Mouse (Mus musculus) monocyte, adult 2 months (primary cell): ENCODE measurements around the gene Dnajb13.

ENCODE experiments used
- DNase-seq, 2 experiments: peaks; one replicate each; pipeline ENCODE4 v3.0.0; 2022; ENCODE audit warnings: low spot score in 2 of 2, low read depth in 1 of 2

Gene Dnajb13

DNA sequence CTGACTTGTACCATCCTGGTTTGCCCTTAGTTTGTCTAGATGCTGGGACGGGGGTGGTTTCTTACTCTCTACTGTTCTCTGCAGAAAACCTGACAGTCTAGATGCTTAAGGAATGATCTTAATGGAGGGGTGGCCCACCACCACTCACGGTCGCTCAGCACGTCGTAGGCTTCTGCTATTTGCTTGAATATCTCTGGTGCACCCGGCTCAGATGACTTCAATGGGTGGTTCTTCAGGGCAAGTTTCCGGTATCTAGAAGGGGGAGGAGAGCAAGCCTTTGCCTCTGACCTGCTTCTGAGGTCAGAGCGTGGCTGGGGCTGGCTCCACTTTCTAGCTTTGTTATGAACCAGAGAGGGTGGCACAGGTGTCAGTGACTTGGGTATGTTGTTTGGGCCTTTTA, 3.2 kb downstream of the Dnajb13 start:
- no peak for DNase-seq

DNA sequence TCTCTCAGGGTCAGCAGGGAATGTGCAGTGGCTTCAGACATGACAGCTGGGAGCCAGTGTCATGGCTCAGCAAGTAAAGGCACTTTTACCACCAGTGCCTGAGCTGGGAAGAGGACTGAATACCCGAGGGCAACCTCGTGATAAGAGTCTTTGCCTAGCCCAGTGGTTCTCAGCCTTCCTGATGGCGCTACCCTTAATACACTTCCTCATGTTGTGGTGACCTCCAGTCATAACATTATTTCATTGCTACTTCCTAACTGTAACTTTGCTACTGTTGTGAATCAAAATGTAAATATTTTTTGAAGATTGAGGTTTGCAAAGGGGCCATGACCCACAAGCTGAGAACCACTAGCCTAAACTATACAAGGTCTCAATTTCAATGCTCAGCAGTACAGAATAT, 6.1 kb downstream of the Dnajb13 start:
- DNase-seq = no peak

DNA sequence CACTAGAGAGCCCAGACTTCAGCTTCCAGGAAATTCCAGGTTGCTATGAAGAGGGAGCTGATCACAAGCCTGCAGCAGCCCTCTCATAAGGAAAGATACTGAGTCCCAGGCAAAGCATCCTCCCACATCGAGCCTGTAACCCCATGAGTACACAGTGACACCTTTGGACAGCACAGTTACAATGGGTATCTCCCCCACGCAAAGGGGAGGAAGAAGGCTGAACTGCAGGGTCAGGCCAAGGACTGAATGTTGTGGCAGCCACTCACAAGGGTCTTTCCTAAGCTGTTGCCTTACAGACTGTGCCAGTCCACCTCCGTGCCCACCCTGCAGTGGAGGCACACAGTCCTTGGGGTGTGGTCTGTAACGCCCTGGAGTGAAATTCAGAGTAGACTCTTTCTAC, 8.3 kb downstream of the Dnajb13 start:
- no peak for DNase-seq

DNA sequence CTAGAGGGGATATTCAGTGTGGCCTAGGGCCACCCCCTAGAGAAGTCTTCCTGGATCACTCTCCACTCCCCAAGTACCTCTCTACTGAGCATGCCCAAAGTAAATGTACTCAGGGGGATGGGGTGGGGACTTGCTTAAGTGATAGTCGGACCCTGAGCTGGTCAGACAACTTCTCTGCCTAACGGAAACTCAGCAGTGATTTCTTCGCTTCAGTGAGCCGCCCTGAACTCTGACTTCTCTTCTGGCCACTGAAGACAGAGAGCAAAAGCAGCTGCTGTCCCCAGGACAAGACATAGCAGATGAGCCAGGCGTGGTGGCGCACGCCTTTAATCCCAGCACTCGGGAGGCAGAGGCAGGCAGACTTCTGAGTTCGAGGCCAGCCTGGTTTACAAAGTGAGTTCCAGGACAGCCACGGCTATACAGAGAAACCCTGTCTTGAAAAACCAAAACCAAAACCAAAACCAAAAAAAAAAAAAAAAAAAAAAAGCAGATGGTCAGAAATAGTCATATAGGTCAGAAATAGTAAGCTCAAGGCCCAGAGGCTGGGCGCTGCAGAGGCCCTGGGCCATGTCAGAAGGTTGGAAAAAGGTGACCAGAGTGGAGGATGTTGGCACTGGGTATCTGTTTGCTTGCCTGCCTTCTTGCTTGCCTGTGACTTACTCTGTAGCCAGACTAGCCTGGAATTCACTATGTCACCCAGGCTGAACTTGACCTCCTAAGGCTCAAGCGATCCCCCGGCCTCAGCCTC, 9.8 kb downstream of the Dnajb13 start:
- no peak for DNase-seq

DNA sequence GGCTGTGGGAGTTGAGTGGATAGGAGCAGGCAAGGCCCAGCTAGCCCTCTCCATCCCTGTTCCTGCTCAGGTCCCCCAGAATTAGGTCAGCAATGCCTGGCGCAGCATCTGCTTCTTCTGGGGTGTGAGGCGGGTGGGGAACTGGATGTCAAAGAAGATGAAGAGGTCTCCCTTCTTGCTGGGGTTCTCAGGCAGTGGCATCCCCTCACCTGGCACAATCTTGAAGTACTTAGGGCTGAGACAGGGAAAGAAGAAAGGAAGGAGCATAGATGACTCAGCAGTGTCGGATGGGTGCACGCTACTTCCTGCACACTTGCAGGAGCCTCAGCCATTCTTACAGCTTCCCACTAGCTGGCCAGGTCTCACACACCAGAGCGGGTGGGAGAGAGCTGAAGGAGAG, 11.7 kb downstream of the Dnajb13 start:
- no peak for DNase-seq

DNA sequence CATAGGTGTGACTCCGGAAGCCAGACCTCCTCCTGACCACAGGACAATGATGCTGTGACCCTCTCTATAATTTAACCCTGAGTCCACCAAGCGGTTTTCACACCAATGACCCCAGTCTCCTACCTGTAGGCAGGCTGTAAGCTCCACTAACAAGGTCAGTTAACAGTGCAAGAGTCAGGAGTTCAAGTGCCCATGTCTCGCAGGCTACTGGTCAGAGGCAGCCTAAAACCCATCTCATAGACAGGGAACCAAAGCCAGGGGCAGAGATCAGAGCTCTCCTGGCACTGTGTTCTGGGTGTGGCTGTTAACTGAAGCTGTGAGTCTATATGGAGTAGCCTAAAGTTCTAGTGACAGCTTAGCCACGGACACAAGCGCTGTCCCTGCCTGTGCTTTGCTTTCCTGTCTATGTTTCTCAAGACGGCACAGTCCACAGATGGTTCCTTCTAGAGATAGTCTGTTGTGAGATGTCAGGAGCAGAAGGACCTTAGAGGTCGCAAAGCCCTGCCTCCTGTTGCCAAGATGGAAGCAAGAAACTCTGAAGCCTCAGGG, 12.3 kb downstream of the Dnajb13 start:
- no peak for DNase-seq

DNA sequence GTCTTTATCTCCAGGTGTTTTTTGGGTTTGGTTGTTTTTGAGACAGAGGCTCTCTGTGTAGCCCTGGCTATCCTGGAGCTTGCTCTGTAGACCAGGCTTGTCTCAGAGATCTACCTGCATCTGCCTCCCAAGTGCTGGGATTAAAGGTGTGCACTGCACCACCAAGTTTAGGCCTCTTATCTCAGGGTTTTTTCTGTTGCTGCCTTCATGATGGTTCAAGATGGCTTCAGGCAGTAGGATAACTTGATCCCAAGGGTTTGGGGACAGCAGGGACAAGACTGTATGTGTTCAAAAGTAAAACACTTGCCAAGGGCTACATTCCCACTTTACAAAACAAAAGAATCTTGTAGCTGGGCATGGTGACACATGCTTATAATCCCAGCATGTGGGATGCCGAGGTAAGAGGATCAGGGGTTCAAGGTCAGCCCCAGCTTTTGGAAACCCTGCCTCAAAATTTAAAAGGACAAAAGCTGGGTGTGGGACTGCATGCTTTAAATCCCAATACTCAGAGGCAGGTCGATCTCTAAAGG, 12.9 kb downstream of the Dnajb13 start:
- no peak for DNase-seq

DNA sequence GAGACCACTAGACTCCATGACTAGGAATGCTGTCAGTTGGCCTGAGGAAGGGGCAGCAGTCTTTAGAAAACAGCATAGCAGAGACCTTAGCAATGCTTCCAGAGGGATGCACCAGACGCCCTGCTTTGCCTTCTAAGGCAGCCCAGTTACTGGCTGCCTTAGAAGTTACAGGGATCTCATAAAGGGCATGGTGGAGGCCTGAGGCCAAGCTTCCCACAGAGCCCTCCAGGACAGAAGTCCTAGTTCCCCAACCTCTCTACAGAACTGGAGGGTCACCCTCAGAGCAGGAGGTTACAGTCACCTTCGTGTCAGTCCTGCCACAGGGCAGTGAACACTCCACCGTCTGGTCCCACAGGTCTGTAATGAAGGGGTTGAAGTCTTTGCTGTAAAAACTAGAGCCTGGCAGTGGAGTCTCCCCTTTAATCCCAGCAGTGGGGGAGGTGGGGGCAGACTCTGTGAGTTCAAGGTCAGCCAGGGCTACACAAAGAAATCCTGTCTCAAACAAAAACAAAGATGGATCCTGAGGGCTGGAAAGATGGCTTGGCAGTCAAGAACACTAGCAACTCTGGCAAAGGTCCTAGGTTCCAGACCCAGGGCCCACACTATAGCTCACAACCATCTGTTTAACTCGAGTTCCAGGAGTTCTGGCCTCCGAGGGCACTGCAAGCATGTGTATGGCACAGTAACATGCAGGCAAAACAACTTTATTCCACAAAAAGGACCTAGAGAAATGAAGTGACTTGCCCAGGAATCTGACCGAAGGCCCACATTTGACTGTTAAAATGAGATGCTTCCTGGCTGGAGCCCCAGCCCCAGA, 13.5 kb downstream of the Dnajb13 start:
- DNase-seq = no peak

DNA sequence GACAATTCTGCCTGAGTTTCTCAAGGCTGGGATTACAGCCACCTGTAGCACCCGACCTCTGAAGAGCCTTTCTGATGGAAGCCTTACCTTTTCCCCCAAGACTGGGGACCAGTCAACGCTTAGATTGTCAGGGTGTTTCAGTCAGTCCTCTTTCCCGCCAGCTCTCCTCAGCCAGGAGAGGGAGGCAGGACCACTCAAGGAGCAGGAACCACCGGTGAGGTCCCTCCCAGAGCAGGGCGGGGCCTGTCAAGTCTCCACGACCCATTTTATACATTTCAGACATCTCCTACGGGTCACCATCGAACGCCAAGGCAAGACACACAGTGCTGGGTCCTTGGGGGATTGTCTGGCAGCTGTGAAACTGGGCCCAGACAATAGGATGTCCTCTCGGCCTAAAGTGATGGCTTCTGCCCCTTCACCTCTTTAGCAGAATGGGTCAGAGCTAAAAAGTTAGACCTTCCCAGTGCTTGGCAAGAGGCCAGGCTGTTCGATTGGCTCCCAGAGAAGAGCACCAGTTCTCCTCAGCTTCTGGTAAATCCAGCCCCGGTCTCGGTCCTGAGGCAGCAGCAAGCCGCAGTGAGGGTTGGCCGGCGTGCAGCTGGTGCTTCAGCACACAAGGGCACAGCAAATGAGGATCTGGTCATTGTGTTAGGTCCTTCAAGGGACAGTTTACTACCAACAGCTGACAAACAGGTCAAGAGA, 14.3 kb downstream of the Dnajb13 start:
- DNase-seq = no peak

DNA sequence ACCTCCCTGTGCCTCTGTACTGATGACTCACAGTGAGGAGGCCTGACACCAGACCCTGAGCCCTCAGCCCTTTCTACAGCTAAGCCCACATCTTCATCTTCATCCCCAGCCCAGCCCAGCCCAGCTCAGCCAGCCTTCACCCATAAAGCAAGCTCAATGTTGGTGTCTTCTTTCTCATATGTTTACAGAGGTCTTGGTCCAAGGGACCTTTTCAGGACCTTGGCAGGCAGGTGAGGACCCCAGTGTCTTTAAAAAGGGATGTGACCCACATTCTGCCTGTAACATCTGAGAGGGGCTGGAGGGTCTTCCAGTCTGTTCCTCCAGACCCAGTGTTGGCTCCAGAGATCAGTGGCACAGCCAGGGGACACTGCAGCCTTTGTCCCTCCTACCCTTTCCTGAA, 15.3 kb downstream of the Dnajb13 start:
- no peak for DNase-seq

DNA sequence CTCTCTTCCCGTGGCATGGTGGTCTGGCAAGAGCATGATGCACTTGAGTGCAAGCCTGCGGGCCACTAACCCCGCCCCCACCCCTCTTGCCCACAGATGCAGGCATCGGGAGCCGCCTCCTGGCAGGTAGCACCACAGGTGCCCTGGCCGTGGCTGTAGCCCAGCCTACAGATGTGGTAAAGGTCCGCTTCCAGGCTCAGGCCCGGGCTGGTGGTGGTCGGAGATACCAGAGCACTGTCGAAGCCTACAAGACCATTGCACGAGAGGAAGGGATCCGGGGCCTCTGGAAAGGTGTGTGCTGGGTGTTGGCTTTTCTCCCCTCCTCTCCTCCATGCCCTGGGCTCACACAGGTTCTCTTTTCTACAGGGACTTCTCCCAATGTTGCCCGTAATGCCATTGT, 16.8 kb downstream of the Dnajb13 start:
- DNase-seq = no peak

DNA sequence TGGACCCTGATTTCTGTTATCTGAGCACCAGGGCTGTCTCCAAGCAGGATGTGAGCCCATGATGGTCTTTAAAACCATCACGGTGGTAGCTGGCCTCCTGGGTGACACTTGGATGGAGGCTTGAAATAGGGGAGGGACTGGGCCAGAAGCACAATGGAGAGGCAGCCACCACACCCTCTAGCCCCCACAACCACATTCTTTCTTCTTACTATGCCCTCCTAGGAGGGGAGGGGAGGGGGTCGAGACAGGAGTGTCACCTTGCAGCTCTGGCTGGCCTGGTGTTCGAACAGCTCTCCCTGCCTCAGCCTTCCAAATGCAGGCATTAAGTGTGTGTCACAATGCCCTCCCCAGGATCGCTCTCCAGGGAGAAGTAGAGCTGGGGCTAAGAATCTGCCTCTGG, 17.4 kb downstream of the Dnajb13 start:
- no peak for DNase-seq

DNA sequence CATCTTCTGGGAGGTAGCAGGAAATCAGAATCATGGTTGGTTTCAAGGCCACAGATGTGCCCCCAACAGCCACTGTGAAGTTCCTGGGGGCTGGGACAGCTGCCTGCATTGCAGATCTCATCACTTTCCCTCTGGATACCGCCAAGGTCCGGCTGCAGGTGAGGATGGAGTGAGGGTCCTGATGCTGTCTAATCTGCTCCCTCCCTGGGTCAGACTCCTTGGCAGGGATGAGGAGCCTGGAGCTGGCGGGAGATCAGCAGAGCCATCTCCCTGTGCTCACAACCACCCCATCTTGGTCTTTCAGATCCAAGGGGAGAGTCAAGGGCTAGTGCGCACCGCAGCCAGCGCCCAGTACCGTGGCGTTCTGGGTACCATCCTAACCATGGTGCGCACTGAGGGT, 18.0 kb downstream of the Dnajb13 start:
- no peak for DNase-seq

DNA sequence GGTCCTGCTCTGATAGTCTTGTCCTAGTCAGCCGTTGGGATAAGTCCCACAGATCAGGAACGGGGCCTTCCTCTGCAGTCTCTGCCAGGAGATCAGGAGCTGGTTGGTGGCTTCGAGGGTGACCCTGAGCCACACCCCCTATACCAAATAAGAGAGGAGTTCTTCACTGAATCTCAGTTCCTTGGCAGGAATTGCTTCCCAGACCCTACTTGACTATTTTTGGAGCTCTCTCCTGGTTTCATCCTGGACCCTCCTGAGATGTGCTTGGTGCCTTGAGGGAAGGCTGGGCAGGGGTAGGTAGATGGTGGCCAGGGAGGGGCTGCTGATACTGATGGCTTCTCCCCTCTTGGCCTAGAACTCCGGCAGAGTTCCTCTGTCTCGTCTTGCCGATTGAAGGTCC, 18.4 kb downstream of the Dnajb13 start:
- no peak for DNase-seq

DNA sequence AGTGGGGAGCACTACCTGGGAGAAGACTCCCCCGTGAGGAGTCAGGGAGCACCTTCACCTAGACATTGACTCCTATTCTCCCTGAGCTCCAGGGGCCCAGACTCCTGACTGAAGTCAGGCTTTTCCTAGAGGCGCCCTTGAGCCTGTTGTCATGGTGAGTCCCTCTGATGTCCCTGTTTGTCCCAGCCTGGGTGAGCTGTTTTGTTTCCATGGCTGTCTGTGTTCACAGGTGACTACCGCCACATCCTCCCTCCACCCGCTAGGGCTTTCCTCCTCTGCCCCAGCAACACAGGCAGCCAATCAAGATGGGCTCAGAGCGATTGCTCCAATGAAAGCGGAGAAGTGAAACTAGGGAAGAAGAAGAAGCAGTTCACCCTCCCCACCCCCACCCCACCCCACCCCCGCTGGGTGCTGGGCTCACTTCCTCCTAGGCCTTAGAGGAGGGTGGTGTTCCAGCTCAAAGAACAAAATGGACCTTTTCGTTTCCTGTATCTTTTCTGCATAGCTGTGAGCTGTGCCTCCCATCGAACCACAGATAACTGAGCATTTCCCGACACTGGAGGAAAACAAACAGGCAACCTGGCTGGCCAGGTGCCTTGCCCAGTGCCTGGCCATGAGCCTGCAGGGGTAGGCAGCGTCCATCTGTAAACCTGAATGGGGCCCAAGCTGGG, 19.0 kb downstream of the Dnajb13 start:
- peak; percentile 83 to 84 for DNase-seq

DNA sequence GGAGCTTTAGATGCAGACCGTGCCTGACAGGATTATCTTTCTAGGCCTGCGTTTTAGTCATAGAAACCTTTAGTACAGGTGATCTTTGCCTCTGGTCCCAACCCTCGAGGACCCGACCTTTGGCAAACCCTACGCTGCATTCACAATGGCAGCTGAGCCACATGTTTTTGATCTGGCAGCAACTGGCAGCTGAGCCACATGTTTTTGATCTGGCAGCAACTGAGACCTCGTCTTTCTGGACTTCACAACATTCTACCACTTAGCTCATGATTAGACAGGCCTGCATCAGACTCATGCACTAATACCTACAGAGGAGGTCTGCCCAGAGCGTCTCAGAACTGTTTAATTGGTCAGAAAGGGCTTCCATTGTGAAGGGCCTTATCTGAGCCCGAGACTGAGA, 19.7 kb downstream of the Dnajb13 start:
- DNase-seq = no peak

DNA sequence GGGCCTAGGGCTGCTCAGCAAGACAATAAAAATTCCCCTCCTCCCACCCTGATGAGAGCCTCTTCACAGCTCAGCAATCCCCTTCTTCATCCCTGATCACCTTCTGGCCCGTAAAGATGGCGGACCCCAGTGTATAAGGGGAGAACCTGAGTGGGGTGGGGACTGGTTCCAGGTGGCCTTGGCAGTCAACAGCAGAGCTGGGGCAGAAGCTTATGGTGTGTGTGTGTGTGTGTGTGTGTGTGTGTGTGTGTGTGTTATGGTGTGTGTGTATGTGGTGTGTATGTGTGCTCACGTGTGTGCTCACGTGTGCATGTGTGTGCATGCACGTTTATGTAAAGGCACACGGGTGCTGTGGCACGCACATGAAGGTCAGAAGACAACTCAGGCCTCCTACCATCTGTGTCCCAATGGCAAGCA, 20.3 kb downstream of the Dnajb13 start:
- no peak for DNase-seq

DNA sequence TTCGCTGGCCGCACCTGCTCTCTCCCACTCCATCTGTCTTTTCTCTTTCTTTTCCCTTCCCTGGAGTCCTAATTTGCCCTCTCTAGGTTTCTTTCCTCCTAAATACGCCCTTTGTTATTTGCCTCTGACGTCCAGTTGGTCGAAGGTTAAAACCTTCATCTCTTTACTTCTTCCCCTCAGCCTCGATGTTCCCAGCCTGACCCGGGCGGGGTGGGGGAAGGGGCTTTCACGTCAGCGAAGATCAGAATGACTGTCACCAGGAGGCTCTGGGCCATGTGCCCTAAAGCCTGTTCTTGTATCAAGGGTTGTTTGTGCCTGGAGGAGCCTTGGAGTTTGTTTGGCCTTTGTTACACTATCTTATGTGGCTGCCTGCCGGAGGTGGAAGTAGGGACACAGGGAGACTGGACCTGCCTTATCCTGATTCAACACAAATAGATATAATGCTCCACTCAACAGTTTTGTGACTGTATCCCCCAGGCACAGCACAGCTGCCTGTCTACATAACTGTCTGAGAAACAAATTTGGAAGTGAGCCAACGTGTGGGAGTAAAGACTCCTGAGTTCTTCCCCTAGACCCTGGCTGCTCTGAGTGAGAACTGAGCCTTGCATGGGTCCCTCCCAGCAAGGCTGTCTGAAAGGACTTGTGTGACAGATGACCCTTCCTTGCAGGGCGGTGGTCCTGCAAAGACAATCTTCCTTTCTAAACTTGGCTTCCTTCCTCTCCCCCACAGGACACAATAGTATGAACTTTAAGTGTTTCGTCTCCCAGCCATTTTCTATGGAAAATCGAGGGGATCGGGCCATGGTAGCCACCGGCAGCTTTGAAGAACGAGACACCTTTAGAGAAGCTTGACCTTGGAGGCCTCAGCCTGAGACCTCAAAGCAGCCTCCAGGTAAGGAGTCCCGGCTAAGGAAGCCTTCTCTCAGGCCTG, 21.0 kb downstream of the Dnajb13 start:
- DNase-seq = no peak

DNA sequence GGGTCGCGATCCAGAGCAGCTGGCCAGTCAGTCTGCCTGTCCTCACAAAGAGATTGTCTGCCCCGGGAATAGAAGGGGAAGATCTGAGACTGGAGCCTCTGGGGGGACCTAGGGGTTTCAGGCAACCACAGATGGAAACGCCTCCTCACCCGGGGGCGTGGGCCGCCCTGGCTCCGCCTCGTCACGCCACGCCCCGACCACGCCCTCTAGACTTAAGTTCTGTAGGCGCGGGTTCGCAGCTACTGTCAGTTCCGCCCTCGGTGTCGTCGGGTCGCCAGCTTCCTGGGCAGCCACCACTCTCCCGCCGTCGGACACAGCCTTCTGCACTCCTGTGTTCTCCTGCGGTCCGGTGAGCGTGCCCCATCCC, 21.7 kb downstream of the Dnajb13 start, which contains the start of gene Ucp2:
Gene Ucp2, plus strand, starts transcription at position 221 of the 367 bp plus-strand sequence.
- peak; percentile 85 to 93 for DNase-seq
